Mouse (Mus musculus): Measurements from ENCODE around the gene Acsl1.

DNA sequence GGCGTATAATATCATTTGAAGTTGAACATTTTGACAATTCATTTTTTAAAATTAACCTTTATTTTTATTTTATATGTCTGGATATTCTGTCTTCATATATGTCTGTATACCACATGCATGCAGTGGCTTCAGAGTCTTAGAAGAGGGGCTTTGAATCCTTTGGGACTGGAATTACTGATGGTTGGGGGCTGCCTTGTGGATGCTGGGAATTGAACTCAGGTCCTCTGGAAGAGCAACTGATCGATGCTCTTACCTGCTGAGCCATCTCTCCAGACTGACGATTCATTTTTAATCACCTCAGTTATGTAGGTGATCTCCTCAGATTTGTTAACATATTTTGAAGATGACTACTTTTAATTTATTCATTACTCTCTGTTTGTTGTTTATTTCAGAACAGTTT lies 3.3 kb downstream of the Acsl1 start:
- TF ChIP-seq CTCF (IDR thresholded peaks at IDR 0.05; ENCODE audit: low read depth, low read length) (no peak), POLR2A (IDR thresholded peaks at IDR 0.05; ENCODE audit: borderline replicate concordance, low read depth, low read length) (no peak)

All from bone marrow macrophage, adult 2 months (primary cell).